Mouse (Mus musculus): ENCODE results near the gene Slamf8.

DNA sequence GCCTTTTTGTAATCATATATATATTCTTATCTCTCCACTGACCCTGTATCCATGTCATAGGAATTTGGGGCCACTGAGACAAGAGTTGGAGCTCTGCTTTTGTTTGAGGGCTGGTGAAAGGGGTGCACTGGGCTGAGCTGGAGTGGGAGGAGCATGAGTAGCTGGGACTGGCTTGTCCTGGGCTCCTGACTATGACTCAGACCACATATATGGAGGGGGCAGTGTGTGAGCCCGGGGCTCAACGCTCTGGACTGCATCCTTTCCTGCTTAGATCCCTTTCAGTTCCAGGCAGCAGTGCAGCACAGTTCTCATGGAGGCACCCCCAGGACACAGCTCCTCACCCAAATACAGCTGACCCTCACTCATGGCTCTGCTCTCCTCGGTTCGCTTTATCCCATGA, 44.3 kb downstream of the Slamf8 start:
- TF ChIP-seq CTCF (IDR thresholded peaks at IDR 0.05; ENCODE audit: insufficient read depth, low read depth, low read length): no peak
- TF ChIP-seq POLR2A (IDR thresholded peaks at IDR 0.05; ENCODE audit: insufficient read depth, low read depth, low read length): no peak
